Mouse (Mus musculus) megakaryocyte, embryonic 14.5 days (primary cell): ENCODE measurements around the gene Ifnar1.

Experiments
- FLI1 ChIP-seq: IDR thresholded peaks from 2 replicates; pipeline ENCODE4 v1.6.1; 2012; ENCODE audit warnings: low read length, inconsistent platforms, mixed read lengths
- GATA1 ChIP-seq: IDR thresholded peaks from 3 replicates; pipeline ENCODE4 v1.6.1; 2012; ENCODE audit warnings: mixed read lengths, low read length, inconsistent platforms, borderline replicate concordance

DNA sequence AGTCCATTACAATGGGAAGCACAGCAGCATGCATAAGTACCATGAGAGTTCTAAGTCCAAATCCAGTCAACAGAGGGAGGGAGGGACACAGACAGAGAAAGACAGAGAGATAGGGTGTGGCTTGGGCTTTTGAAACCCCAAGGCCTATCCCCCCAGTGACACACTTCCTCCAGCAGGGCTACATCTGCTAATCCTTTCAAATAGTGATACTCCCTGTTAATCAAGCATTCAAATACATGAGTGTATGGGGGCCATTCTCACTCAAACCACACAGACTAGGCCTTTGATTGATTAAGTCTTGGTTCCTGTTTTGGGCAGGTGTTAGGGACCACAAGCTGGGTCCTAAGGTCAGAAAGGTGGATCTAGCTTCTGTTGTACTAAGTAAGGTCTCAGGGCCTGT, 4.5 kb upstream of the Ifnar1 start:
- TF ChIP-seq GATA1 (no peak), FLI1 (no peak)
